Mouse (Mus musculus) lung, adult 2 months (tissue): ENCODE measurements around the gene Lce3a. TPM values are rescaled to one million over a fixed set of nuclear protein-coding genes. Genes with fewer than 3 reads are reported as not detected.

Experiments
- DNase-seq: peaks from one replicate; pipeline ENCODE4 v3.0.0; 2022
- H3K4me1 ChIP-seq: fragments of 200-500 bp; 2 replicates; pipeline ENCODE4 v1.6.1; 2011; ENCODE audit warnings: low read length; ENCODE audit not compliant: control insufficient read depth, insufficient read depth
- H3K4me3 ChIP-seq: fragments of 200-500 bp; replicated peaks from 2 replicates; pipeline ENCODE3; 2011; ENCODE audit warnings: low read depth, mild to moderate bottlenecking, control low read depth, low read length; ENCODE audit errors: extremely low read depth
- CTCF ChIP-seq: fragments of 200-500 bp; IDR thresholded peaks from 2 replicates; pipeline ENCODE4 v1.5.1; 2011; ENCODE audit warnings: mild to moderate bottlenecking, low read length, control low read depth; ENCODE audit not compliant: insufficient read depth
- POLR2A ChIP-seq: fragments of 200-500 bp; IDR thresholded peaks from 2 replicates; pipeline ENCODE4 v1.6.1; 2011; ENCODE audit warnings: low read depth, mild to moderate bottlenecking, control low read depth, low read length, borderline replicate concordance; ENCODE audit errors: extremely low read depth
- WGBS: fragments of 180-500 bp; shearing (Covaris S2); methylation state at CpG from one replicate; pipeline ENCODE4 v1.1.7; 2018; 5-methylcytosine and 5-hydroxymethylcytosine counted together
- polyA plus RNA-seq: library from polyadenylated mRNA; depleted of rRNA; stranded (reverse); fragments of >200 nt; gene quantifications from 2 replicates; pipeline ENCODE4 v1.2.3, GENCODE M21; 2012; rRNA removed

The Lce3a gene
- polyA plus RNA-seq, 1 experiment: 285 TPM

GRCm38 (mm10) chr3:92894489-92894888 is 31.5 kb downstream of the Lce3a start:
- Histone ChIP-seq H3K4me3 (no peak overlapping the region), H3K4me1 (no peaks in the 10 kb centered on the region)
- DNase-seq: no peak
- TF ChIP-seq CTCF (no peak), POLR2A (no peak)
- 36% methylated on average over 1 of the region's 1 CpGs for WGBS

GRCm38 (mm10) chr3:92894063-92894462 is 32.0 kb downstream of the Lce3a start:
- peak; percentile 9 for DNase-seq
- no peak for TF ChIP-seq CTCF
- Histone ChIP-seq H3K4me3 (no peak overlapping the region), H3K4me1 (no peaks in the 10 kb centered on the region)
- whole genome bisulfite sequencing: 43% methylated on average over 3 of the region's 3 CpGs

Other genes starting within 250 kb of the Lce3a start
- gene Lce1c, start 247.0 kb downstream of the Lce3a start, polyA plus RNA-seq: 0.18 and 55.3 TPM in 2 replicates
- 77.1 TPM in 1 of 2 replicates, not detected in the other for gene Lce1d, start 239.0 kb downstream of the Lce3a start, polyA plus RNA-seq
- 25.3 TPM in 1 of 2 replicates, not detected in the other for gene Lce1e, start 217.2 kb downstream of the Lce3a start, polyA plus RNA-seq
- 38.2 TPM in 1 of 2 replicates, not detected in the other for gene Lce1f, start 205.9 kb downstream of the Lce3a start, polyA plus RNA-seq
- 0.34 TPM in 1 of 2 replicates, not detected in the other for gene Gm38119, start 187.1 kb downstream of the Lce3a start, polyA plus RNA-seq
- 23.0 TPM in 1 of 2 replicates, not detected in the other for gene Lce1g, start 173.9 kb downstream of the Lce3a start, polyA plus RNA-seq
- gene Lce1h, start 161.2 kb downstream of the Lce3a start, polyA plus RNA-seq: 17.7 TPM in 1 of 2 replicates, not detected in the other
- 20.2 TPM in 1 of 2 replicates, not detected in the other for gene Lce1i, start 147.3 kb downstream of the Lce3a start, polyA plus RNA-seq
- 17.7 TPM in 1 of 2 replicates, not detected in the other for gene Lce1j, start 135.7 kb downstream of the Lce3a start, polyA plus RNA-seq
- 22.2 TPM in 1 of 2 replicates, not detected in the other for gene Lce1k, start 118.3 kb downstream of the Lce3a start, polyA plus RNA-seq
- gene Kprp, start 99.0 kb downstream of the Lce3a start, polyA plus RNA-seq: 22.9 TPM in 1 of 2 replicates, not detected in the other
- 20.4 TPM in 1 of 2 replicates, not detected in the other for gene Lce1l, start 74.9 kb downstream of the Lce3a start, polyA plus RNA-seq
- 4.0 TPM in 1 of 2 replicates, not detected in the other for gene 2310050C09Rik, start 56.0 kb downstream of the Lce3a start, polyA plus RNA-seq
- 311 TPM in 1 of 2 replicates, not detected in the other for gene Lce3b, start 6.7 kb upstream of the Lce3a start, polyA plus RNA-seq
- 361 TPM in 1 of 2 replicates, not detected in the other for gene Lce3c, start 18.3 kb upstream of the Lce3a start, polyA plus RNA-seq
- 64.5 TPM in 1 of 2 replicates, not detected in the other for gene Lce3d, start 31.2 kb upstream of the Lce3a start, polyA plus RNA-seq
- gene Lce3e, start 40.8 kb upstream of the Lce3a start, polyA plus RNA-seq: 169 TPM in 1 of 2 replicates, not detected in the other
- 237 TPM in 1 of 2 replicates, not detected in the other for gene Lce3f, start 66.0 kb upstream of the Lce3a start, polyA plus RNA-seq
- gene Crct1, start 89.5 kb upstream of the Lce3a start, polyA plus RNA-seq: 273 TPM in 1 of 2 replicates, not detected in the other
- gene Lce1m, start 92.8 kb upstream of the Lce3a start, polyA plus RNA-seq: 2.9 TPM in 1 of 2 replicates, not detected in the other
- gene Gm4858, start 142.6 kb upstream of the Lce3a start, polyA plus RNA-seq: not detected in 2 replicates
- gene Crnn, start 218.6 kb upstream of the Lce3a start, polyA plus RNA-seq: not detected in 2 replicates